Mouse (Mus musculus): Measurements from ENCODE around the gene Pigc.

DNA sequence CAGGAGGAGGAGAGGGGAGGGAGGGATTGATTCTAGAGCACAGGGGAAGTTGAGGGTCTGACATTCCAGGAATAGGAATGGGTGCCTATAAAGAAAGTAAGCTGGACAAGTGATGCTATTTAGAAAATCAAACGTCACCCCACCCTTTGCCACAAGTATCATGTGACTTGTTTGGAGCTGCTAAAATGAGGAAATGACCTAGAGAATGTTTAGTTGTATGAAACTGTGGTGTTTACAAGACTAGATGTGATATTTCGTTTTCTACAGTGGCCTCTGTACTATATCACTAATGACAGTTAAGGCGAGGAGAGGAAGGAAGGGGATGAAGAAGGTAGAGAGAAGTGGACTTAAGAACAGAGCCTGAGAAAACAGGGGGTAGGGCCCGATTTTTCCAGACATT lies 29.8 kb downstream of the Pigc start:
- no peak for TF ChIP-seq CTCF (IDR thresholded peaks at IDR 0.05; ENCODE audit: extremely low read depth, insufficient read depth, low read length)
- no peak for TF ChIP-seq POLR2A (IDR thresholded peaks at IDR 0.05; ENCODE audit: extremely low read depth, insufficient read depth, low read length)
